Mouse (Mus musculus): Measurements from ENCODE around the gene Dgki.

DNA sequence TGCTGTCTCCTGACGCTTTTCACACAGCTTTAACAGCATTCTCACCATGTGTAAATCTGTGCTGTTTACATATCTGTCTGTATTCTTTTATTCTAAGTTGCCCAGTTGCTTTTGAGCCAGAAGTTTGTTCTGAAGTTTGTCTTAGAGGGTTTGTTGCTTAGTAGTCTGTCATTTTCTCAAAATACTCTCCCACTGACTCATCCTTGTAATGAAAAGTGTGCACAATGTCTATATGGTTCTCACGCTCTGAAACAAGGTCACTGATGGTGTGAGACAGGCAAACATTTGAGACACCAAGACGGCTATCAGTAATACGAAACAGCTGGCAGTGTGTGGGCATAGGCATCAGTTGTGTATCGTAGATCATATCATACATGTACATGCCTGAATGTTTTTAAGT, 23.8 kb downstream of the Dgki start:
- no peak for TF ChIP-seq HCFC1 (IDR thresholded peaks at IDR 0.05; ENCODE audit: borderline replicate concordance, insufficient read depth, low read length)
- TF ChIP-seq ZNF384 (IDR thresholded peaks at IDR 0.05; ENCODE audit: low read depth, low read length) = no peak
- TF ChIP-seq CHD2 (IDR thresholded peaks at IDR 0.05; ENCODE audit: low read depth, low read length) = no peak

Data from ES-E14 (cell line).